Mouse (Mus musculus) MEL (cell line): Measurements from ENCODE around the gene Samd10. TPM values are rescaled to one million over a fixed set of nuclear protein-coding genes. Genes with fewer than 3 reads are reported as not detected.

ENCODE experiments used
- DNase-seq: peaks from one replicate; pipeline ENCODE4 v3.0.0; 2011; ENCODE audit warnings: low read depth, low spot score
- H3K27ac ChIP-seq: 2 replicates; pipeline ENCODE4 v1.5.1; 2012; ENCODE audit warnings: low read depth, mild to moderate bottlenecking, control low read depth, low read length, moderate library complexity; ENCODE audit not compliant: control insufficient read depth
- H3K27me3 ChIP-seq, 2 experiments: fragments of 150-350 bp in 1 of 2; sonication (generic) in 1 of 2; 2 replicates each; pipeline ENCODE4 v1.6.1; 2012; ENCODE audit warnings: low read length in 2 of 2, mild to moderate bottlenecking in 2 of 2, improper control_type of control experiment in 1 of 2, moderate library complexity in 1 of 2; ENCODE audit not compliant: insufficient read depth in 2 of 2, control insufficient read depth in 1 of 2
- H3K36me3 ChIP-seq, 2 experiments: 2 replicates each; pipeline ENCODE4 v1.6.1; 2012 to 2014; ENCODE audit warnings: low read length in 2 of 2, improper control_type of control experiment in 1 of 2, inconsistent platforms in 1 of 2, mild to moderate bottlenecking in 1 of 2; ENCODE audit not compliant: insufficient read depth in 2 of 2, control insufficient read depth in 1 of 2
- H3K4me1 ChIP-seq, 2 experiments: fragments of 150-350 bp in 1 of 2; sonication (generic) in 1 of 2; 2 replicates each; pipeline ENCODE4 v1.6.1; 2012; ENCODE audit warnings: low read length in 2 of 2, improper control_type of control experiment in 1 of 2, mild to moderate bottlenecking in 1 of 2; ENCODE audit not compliant: insufficient read depth in 2 of 2, control insufficient read depth in 1 of 2
- H3K4me3 ChIP-seq, 2 experiments: fragments of 150-350 bp in 1 of 2; sonication (generic) in 1 of 2; 2 replicates each; pipeline ENCODE4 v1.5.1; 2012; ENCODE audit warnings: low read depth in 2 of 2, low read length in 2 of 2, mild to moderate bottlenecking in 2 of 2, moderate library complexity in 2 of 2, control low read depth in 1 of 2, improper control_type of control experiment in 1 of 2; ENCODE audit not compliant: control insufficient read depth in 1 of 2, insufficient read depth in 1 of 2
- H3K79me2 ChIP-seq: 2 replicates; pipeline ENCODE4 v1.6.1; 2012; ENCODE audit warnings: mild to moderate bottlenecking, low read length, moderate library complexity; ENCODE audit not compliant: control insufficient read depth, poor library complexity, insufficient read depth
- H3K9ac ChIP-seq: 2 replicates; pipeline ENCODE4 v1.6.1; 2012; ENCODE audit warnings: low read depth, mild to moderate bottlenecking, control low read depth, low read length, moderate library complexity; ENCODE audit not compliant: control insufficient read depth, poor library complexity, severe bottlenecking
- H3K9me3 ChIP-seq: fragments of 150-350 bp; sonication (generic); replicated peaks from 2 replicates; pipeline ENCODE4 v1.6.1; 2012; ENCODE audit warnings: mild to moderate bottlenecking, low read length, improper control_type of control experiment, moderate library complexity; ENCODE audit not compliant: insufficient read depth
- BHLHE40 ChIP-seq: IDR thresholded peaks from 2 replicates; pipeline ENCODE4 v1.6.1; 2012; ENCODE audit warnings: low read depth, mild to moderate bottlenecking, inconsistent platforms, low read length, improper control_type of control experiment, borderline replicate concordance
- CTCF ChIP-seq, 3 experiments: IDR thresholded peaks in 2 of 3; conservative IDR thresholded peaks in 1 of 3; 2 replicates each; pipeline ENCODE4 v1.5.1; 2011 to 2012; ENCODE audit warnings: low read length in 3 of 3, low read depth in 2 of 3, mild to moderate bottlenecking in 2 of 3, improper control_type of control experiment in 1 of 3, inconsistent platforms in 1 of 3, mixed read lengths in 1 of 3, moderate library complexity in 1 of 3; ENCODE audit not compliant: control insufficient read depth in 1 of 3, insufficient read depth in 1 of 3, poor library complexity in 1 of 3, severe bottlenecking in 1 of 3
- E2F4 ChIP-seq: IDR thresholded peaks from 2 replicates; pipeline ENCODE4 v1.6.1; 2011; ENCODE audit warnings: low read depth, low read length, improper control_type of control experiment, borderline replicate concordance
- ELF1 ChIP-seq: IDR thresholded peaks from 2 replicates; pipeline ENCODE4 v1.6.1; 2014; ENCODE audit warnings: low read depth, mild to moderate bottlenecking, inconsistent platforms, low read length, improper control_type of control experiment, moderate library complexity
- ETS1 ChIP-seq: IDR thresholded peaks from 2 replicates; pipeline ENCODE4 v1.6.1; 2012; ENCODE audit warnings: low read depth, mild to moderate bottlenecking, inconsistent platforms, low read length, improper control_type of control experiment, moderate library complexity
- GABPA ChIP-seq: IDR thresholded peaks from 2 replicates; pipeline ENCODE4 v1.6.1; 2012; ENCODE audit warnings: low read depth, mild to moderate bottlenecking, inconsistent platforms, low read length, improper control_type of control experiment, moderate library complexity
- HCFC1 ChIP-seq: IDR thresholded peaks from 2 replicates; pipeline ENCODE4 v1.6.1; 2012; ENCODE audit warnings: low read depth, mild to moderate bottlenecking, inconsistent platforms, low read length, improper control_type of control experiment, moderate library complexity
- KAT2A ChIP-seq: conservative IDR thresholded peaks from 2 replicates; pipeline ENCODE4 v1.6.1; 2012; ENCODE audit warnings: low read depth, low read length, improper control_type of control experiment, inconsistent platforms
- MAX ChIP-seq: IDR thresholded peaks from 2 replicates; pipeline ENCODE4 v1.6.1; 2011; ENCODE audit warnings: low read length, improper control_type of control experiment
- MAZ ChIP-seq: IDR thresholded peaks from 2 replicates; pipeline ENCODE4 v1.6.1; 2012; ENCODE audit warnings: low read depth, mild to moderate bottlenecking, inconsistent platforms, low read length, improper control_type of control experiment
- MXI1 ChIP-seq: IDR thresholded peaks from 2 replicates; pipeline ENCODE4 v1.6.1; 2011; ENCODE audit warnings: mild to moderate bottlenecking, low read depth, low read length, improper control_type of control experiment
- MYB ChIP-seq: IDR thresholded peaks from 2 replicates; pipeline ENCODE4 v1.6.1; 2011; ENCODE audit warnings: mild to moderate bottlenecking, low read depth, low read length, improper control_type of control experiment
- MYC ChIP-seq: IDR thresholded peaks from 2 replicates; pipeline ENCODE4 v1.6.1; 2011; ENCODE audit warnings: low read depth, mild to moderate bottlenecking, low read length, improper control_type of control experiment, moderate library complexity
- NRF1 ChIP-seq: IDR thresholded peaks from 2 replicates; pipeline ENCODE4 v1.6.1; 2014; ENCODE audit warnings: low read depth, mild to moderate bottlenecking, inconsistent platforms, low read length, improper control_type of control experiment, moderate library complexity; ENCODE audit not compliant: poor library complexity, insufficient read depth, severe bottlenecking
- POLR2A ChIP-seq, 2 experiments: IDR thresholded peaks; 2 replicates each; pipeline ENCODE4 v1.6.1; 2011 to 2012; ENCODE audit warnings: low read length in 2 of 2, mild to moderate bottlenecking in 2 of 2, control low read depth in 1 of 2, improper control_type of control experiment in 1 of 2, low read depth in 1 of 2, moderate library complexity in 1 of 2; ENCODE audit not compliant: control insufficient read depth in 1 of 2, insufficient read depth in 1 of 2, poor library complexity in 1 of 2
- SIN3A ChIP-seq: IDR thresholded peaks from 2 replicates; pipeline ENCODE4 v1.6.1; 2012; ENCODE audit warnings: low read length, improper control_type of control experiment, inconsistent platforms
- SMC3 ChIP-seq: IDR thresholded peaks from 2 replicates; pipeline ENCODE4 v1.6.1; 2011; ENCODE audit warnings: low read depth, low read length, improper control_type of control experiment
- TAL1 ChIP-seq: IDR thresholded peaks from 2 replicates; pipeline ENCODE4 v1.6.1; 2012; ENCODE audit warnings: mild to moderate bottlenecking, inconsistent platforms, low read length, moderate library complexity, mixed read lengths
- TBP ChIP-seq: IDR thresholded peaks from 2 replicates; pipeline ENCODE4 v1.8.0; 2011; ENCODE audit warnings: low read depth, low read length, improper control_type of control experiment
- UBTF ChIP-seq: IDR thresholded peaks from 2 replicates; pipeline ENCODE4 v1.6.1; 2012; ENCODE audit warnings: low read depth, mild to moderate bottlenecking, inconsistent platforms, low read length, improper control_type of control experiment, moderate library complexity, borderline replicate concordance; ENCODE audit not compliant: insufficient read depth
- USF2 ChIP-seq, 2 experiments: IDR thresholded peaks; 2 replicates each; pipeline ENCODE4 v1.6.1; 2011 to 2012; ENCODE audit warnings: improper control_type of control experiment in 2 of 2, low read length in 2 of 2, borderline replicate concordance in 1 of 2, inconsistent platforms in 1 of 2, low read depth in 1 of 2, mild to moderate bottlenecking in 1 of 2; ENCODE audit not compliant: insufficient read depth in 1 of 2
- ZC3H11A ChIP-seq: IDR thresholded peaks from 2 replicates; pipeline ENCODE4 v1.6.1; 2012; ENCODE audit warnings: low read depth, mild to moderate bottlenecking, inconsistent platforms, low read length, improper control_type of control experiment
- ZMIZ1 ChIP-seq: IDR thresholded peaks from 2 replicates; pipeline ENCODE4 v1.6.1; 2012; ENCODE audit warnings: low read depth, mild to moderate bottlenecking, inconsistent platforms, low read length, improper control_type of control experiment, moderate library complexity
- polyA plus RNA-seq, 2 experiments: library from polyadenylated mRNA; stranded (reverse) in 1 of 2; unstranded in 1 of 2; fragments of >175 nt in 1 of 2; fragments of >200 nt in 1 of 2; gene quantifications; 2 replicates each; pipeline versions ENCODE4 v1.2.1 to v1.2.4; 2012; ENCODE audit warnings: low replicate concordance in 2 of 2, low read depth in 1 of 2; ENCODE audit not compliant: insufficient read length in 2 of 2, insufficient read depth in 1 of 2, missing spikeins in 1 of 2
- total RNA-seq: library from RNA; depleted of rRNA; stranded (reverse); fragments of 300-350 nt; gene quantifications from 2 replicates; pipeline ENCODE4 v1.2.3, GENCODE M21; 2012; rRNA removed

The Samd10 gene
- total RNA-seq: 0.56 and 0.89 TPM in 2 replicates
- polyA plus RNA-seq: 1 to 10 TPM in 1 of 2 experiments, not detected in 1; 4.6 TPM

DNA sequence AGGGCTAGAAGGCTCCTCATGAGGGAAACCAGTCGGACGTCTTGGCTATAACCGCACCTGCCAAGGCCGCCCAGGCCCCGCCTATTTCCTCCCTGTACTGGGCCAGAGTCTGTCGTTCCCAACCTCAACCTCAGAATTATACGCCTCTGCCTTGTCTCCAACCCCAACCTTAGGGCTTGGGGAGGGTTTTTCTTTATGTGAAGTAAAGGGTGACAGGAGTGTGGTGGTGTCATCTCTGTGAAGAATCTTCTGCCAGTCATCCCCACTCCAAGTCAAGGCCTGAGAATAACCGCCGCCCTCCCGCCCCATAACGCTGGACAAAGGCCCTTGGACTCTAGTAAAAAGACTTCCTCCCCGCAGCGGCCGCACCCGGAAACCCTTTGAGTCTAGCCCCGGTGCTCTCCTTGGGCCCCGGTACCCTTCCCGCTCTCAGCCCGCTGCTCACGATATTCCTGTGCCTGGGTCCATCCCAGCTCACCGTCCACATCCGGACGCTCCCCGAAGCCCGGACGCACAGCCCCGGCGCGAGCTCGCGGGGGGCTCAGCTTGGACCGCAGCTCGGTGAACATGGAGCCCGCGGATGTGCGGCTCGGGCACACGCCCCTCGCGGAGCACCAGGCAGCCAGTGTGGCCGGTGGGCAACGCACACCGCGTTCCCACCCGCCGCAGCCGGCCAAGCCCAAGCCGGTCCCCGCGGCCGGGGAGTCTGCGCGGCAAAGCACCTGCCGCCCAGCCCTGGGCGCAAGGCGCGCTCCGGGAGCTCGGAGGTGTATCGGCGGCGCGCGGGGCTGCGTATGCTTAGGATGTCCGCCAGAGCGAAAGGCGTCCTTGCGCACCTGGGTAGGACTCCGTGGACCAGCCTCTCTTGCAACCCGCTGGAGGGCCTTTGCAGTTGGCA is at the start of gene Samd10:
Gene Samd10, minus strand, starts transcription at position 759 of the 898 bp plus-strand sequence.
- peak; percentile 59 for DNase-seq
- peak within 1 kb of the TSS; percentile 70 to 86 for H3K4me3 ChIP-seq
- H3K4me1 ChIP-seq: peaks cover 6 to 23% of the 10 kb centered on the region in 2 experiments
- H3K9ac ChIP-seq: peak within 1 kb of the TSS; percentile 70
- H3K9me3 ChIP-seq: no peaks in the 10 kb centered on the region
- no peak within 1 kb of the TSS for H3K27ac ChIP-seq
- peaks cover 15% of the 10 kb centered on the region for H3K79me2 ChIP-seq
- H3K27me3 ChIP-seq: no peaks in the 10 kb centered on the region
- TF ChIP-seq POLR2A (IDR thresholded peaks at IDR 0.05; ENCODE audit: control insufficient read depth in 1 of 2, insufficient read depth in 1 of 2, low read depth in 1 of 2, low read length in 2 of 2, poor library complexity in 1 of 2) (0 out of 4 replicates have a peak, but pooled peaks of 1 of the 2 experiments have one; percentile 38), HCFC1 (peak; percentile 5; the same call in 1 of the 2 replicates), MXI1 (0 out of 2 replicates have a peak, but pooled peaks have one; percentile 30), NRF1 (peak; percentile 54), SIN3A (no peak)
- H3K36me3 ChIP-seq: peaks cover 0 to 15% of the 10 kb centered on the region in 2 experiments; a peak in 2 of 4 replicates

DNA sequence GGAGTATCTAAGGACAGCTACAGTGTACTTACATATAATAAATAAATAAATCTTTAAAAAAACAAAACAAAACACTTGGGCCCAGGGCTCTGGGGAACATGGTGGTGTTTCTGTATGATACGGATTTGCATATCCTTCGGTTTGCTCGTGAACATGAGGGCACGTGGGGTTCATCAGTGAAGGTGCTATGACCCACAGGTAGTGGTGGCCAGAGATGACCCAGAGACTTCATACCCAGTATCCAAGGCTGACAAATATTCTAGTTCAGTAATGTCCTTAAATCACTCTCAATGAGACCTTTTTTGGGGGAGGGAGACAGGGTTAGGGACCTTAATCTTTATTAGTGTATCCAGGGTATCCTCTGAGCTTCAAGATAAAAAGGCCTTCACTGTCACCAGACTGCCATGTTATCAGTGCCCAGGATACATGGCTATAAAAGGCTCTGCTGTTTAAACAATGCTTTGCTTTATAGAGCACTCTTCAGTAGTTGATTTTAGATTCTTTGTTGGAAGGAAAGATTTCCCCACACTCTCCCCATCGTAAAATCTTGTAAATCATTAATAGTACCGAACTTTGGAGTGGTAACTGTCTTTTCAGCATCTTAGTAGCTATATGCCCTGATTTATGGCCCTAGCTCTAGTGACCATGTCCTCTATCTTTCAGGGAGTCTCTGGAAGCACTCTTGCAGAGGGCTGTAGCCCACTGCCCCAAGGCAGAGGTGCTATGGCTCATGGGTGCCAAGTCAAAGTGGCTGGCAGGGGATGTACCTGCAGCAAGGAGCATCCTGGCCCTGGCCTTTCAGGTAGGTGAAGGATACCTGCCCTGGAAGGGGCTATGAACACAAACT is 47.8 kb upstream of the Samd10 start:
- Histone ChIP-seq H3K9me3 (no peaks in the 10 kb centered on the region), H3K9ac (no peak overlapping the region), H3K4me1 (no peaks in the 10 kb centered on the region)
- no peak for DNase-seq
- no peak for TF ChIP-seq ZMIZ1
- TF ChIP-seq ETS1: no peak
- no peak for TF ChIP-seq SMC3
- TF ChIP-seq ELF1: no peak
- no peak for TF ChIP-seq KAT2A
- no peak for TF ChIP-seq MXI1
- TF ChIP-seq BHLHE40: no peak
- TF ChIP-seq MYC: no peak
- TF ChIP-seq USF2 (IDR thresholded peaks at IDR 0.05; ENCODE audit: borderline replicate concordance in 1 of 2, insufficient read depth in 1 of 2, low read depth in 1 of 2, low read length in 2 of 2): no peak
- TF ChIP-seq MAZ: no peak
- TF ChIP-seq UBTF: no peak
- TF ChIP-seq TBP: no peak
- TF ChIP-seq CTCF (IDR thresholded peaks at IDR 0.05 in 2 of 3, conservative IDR thresholded peaks at IDR 0.05 in 1 of 3; ENCODE audit: control insufficient read depth in 1 of 3, insufficient read depth in 1 of 3, low read depth in 2 of 3, low read length in 3 of 3, poor library complexity in 1 of 3, severe bottlenecking in 1 of 3): no peak
- TF ChIP-seq NRF1: no peak
- no peak for TF ChIP-seq E2F4
- no peak for TF ChIP-seq ZC3H11A
- no peak for TF ChIP-seq TAL1
- no peak for TF ChIP-seq MAX
- no peak for TF ChIP-seq GABPA
- no peak for TF ChIP-seq MYB
- TF ChIP-seq, all 39 proteins: peak for 0
- H3K27ac ChIP-seq: no peak overlapping the region
- no peak overlapping the region for H3K4me3 ChIP-seq
- no peaks in the 10 kb centered on the region for H3K79me2 ChIP-seq
- H3K27me3 ChIP-seq: no peaks in the 10 kb centered on the region
- peaks cover 0 to 17% of the 10 kb centered on the region in 2 experiments; a peak in 2 of 4 replicates for H3K36me3 ChIP-seq
